8 mouse cellular contexts compared by ENCODE assay signal in genomic region chr7:12961511-12962141, GRCm38 (mm10). TPM values are rescaled to one million over a fixed set of nuclear protein-coding genes. Genes with fewer than 3 reads are reported as not detected.
DNase-seq lines count a peak whose midpoint lies in the region; ATAC-seq and TF ChIP-seq lines count a peak whose summit lies in the region.

No protein-coding gene starts in this region.

- TF ChIP-seq CTCF in E14TG2a.4 (conservative IDR thresholded peaks at IDR 0.05; ENCODE audit: low read length), result no peak
- TF ChIP-seq CTCF in brain, embryonic 14.5 days (IDR thresholded peaks at IDR 0.05; ENCODE audit: borderline replicate concordance, extremely low read depth, insufficient read depth, insufficient read length), result no peak
- TF ChIP-seq CTCF in lung, embryonic 14.5 days (IDR thresholded peaks at IDR 0.05; ENCODE audit: low read depth), result no peak
- no peak for TF ChIP-seq CTCF in thymus, adult 2 months (IDR thresholded peaks at IDR 0.05; ENCODE audit: borderline replicate concordance, control insufficient read depth, extremely low read depth, insufficient read depth, low read length, poor library complexity)

- no peaks in the 10 kb centered on the region for H3K9me3 ChIP-seq in E14TG2a.4 (ENCODE audit: low read length)
- no peaks in the 10 kb centered on the region for H3K9me3 ChIP-seq in forebrain, embryonic 11.5 days (ENCODE audit: control insufficient read depth, low read length)
- H3K9me3 ChIP-seq in lung, embryonic 14.5 days (ENCODE audit: low read depth, low read length), result no peaks in the 10 kb centered on the region
- no peaks in the 10 kb centered on the region for H3K9me3 ChIP-seq in neural tube, embryonic 15.5 days (replicated peaks)

- no peak; the same call in 1 of the 2 replicates for TF ChIP-seq POLR2A in brain, embryonic 14.5 days (IDR thresholded peaks at IDR 0.05; ENCODE audit: borderline replicate concordance, extremely low read depth, insufficient read depth, insufficient read length, poor library complexity, severe bottlenecking)
- TF ChIP-seq POLR2A in thymus, adult 2 months (IDR thresholded peaks at IDR 0.05; ENCODE audit: control insufficient read depth, extremely low read depth, insufficient read depth, low read length, poor library complexity), result no peak

- peak; percentile 74 for ATAC-seq in forebrain, embryonic 11.5 days (replicated peaks; ENCODE audit: low FRiP score)
- peak; percentile 67 for ATAC-seq in lung, embryonic 14.5 days (ENCODE audit: insufficient read depth)
- peak; percentile 74 for ATAC-seq in neural tube, embryonic 15.5 days (ENCODE audit: low FRiP score)

- H3K36me3 ChIP-seq in E14TG2a.4 (ENCODE audit: insufficient read depth, low read length), result no peaks in the 10 kb centered on the region
- no peaks in the 10 kb centered on the region for H3K36me3 ChIP-seq in forebrain, embryonic 11.5 days (ENCODE audit: control insufficient read depth, insufficient read depth, low read length)
- no peaks in the 10 kb centered on the region for H3K36me3 ChIP-seq in lung, embryonic 14.5 days (ENCODE audit: insufficient read depth)
- H3K36me3 ChIP-seq in neural tube, embryonic 15.5 days, result no peaks in the 10 kb centered on the region
- H3K36me3 ChIP-seq in thymus, adult 2 months (ENCODE audit: control insufficient read depth, insufficient read depth, low read length), result no peaks in the 10 kb centered on the region

- peak overlapping the region; percentile 70 for H3K4me3 ChIP-seq in E14TG2a.4 (replicated peaks; ENCODE audit: low read length)
- peak overlapping the region; percentile 43 for H3K4me3 ChIP-seq in forebrain, embryonic 11.5 days (ENCODE audit: low read depth, low read length)
- H3K4me3 ChIP-seq in lung, embryonic 14.5 days (ENCODE audit: low read depth, low read length), result peak overlapping the region; percentile 43
- H3K4me3 ChIP-seq in neural tube, embryonic 15.5 days (replicated peaks), result peak overlapping the region; percentile 53
- H3K4me3 ChIP-seq in thymus, adult 2 months (ENCODE audit: control insufficient read depth, insufficient read depth, low read length), result peak overlapping the region; percentile 84

- DNase-seq in brain, embryonic 14.5 days (ENCODE audit: low read depth), result peak; percentile 96
- DNase-seq in forebrain, embryonic 11.5 days (ENCODE audit: low spot score), result peak; percentile 73
- DNase-seq in heart, postnatal 14 days, result peak; percentile 32 to 58
- peak; percentile 48 to 68 for DNase-seq in kidney, postnatal 4 days
- DNase-seq in lung, embryonic 14.5 days, result peak; percentile 87
- DNase-seq in thymus, adult 2 months, result peak; percentile 69

- peak overlapping the region; percentile 53 for H3K4me2 ChIP-seq in forebrain, embryonic 11.5 days (ENCODE audit: low read depth, low read length, severe bottlenecking)
- H3K4me2 ChIP-seq in lung, embryonic 14.5 days, result peak overlapping the region; percentile 68
- H3K4me2 ChIP-seq in neural tube, embryonic 15.5 days, result peak overlapping the region; percentile 70

- peak overlapping the region; percentile 73 for H3K9ac ChIP-seq in forebrain, embryonic 11.5 days (ENCODE audit: low read length)
- H3K9ac ChIP-seq in lung, embryonic 14.5 days, result peak overlapping the region; percentile 71
- H3K9ac ChIP-seq in neural tube, embryonic 15.5 days (replicated peaks), result peak overlapping the region; percentile 66

- intact Hi-C loops in heart, postnatal 14 days (cut with DNase I), result loop anchor here (5.0 kb wide), 1 partner anchor 39 kb away; the partner anchor contains the start of gene Rps5

- no peaks in the 10 kb centered on the region for H3K27me3 ChIP-seq in E14TG2a.4 (ENCODE audit: insufficient read depth, low read length)
- no peaks in the 10 kb centered on the region for H3K27me3 ChIP-seq in forebrain, embryonic 11.5 days (ENCODE audit: control insufficient read depth, insufficient read depth, low read length)
- no peaks in the 10 kb centered on the region for H3K27me3 ChIP-seq in lung, embryonic 14.5 days (ENCODE audit: insufficient read depth, low read length)
- no peaks in the 10 kb centered on the region for H3K27me3 ChIP-seq in neural tube, embryonic 15.5 days (replicated peaks)
- no peaks in the 10 kb centered on the region for H3K27me3 ChIP-seq in thymus, adult 2 months (ENCODE audit: control insufficient read depth, insufficient read depth, low read length)

- WGBS in forebrain, embryonic 11.5 days, result 4% methylated on average over 29 of the region's 29 CpGs
- 3% methylated on average over 29 of the region's 29 CpGs for WGBS in lung, embryonic 14.5 days
- 1% methylated on average over 29 of the region's 29 CpGs for WGBS in neural tube, embryonic 15.5 days
- WGBS in thymus, adult 2 months, result under 1% methylated on average over 29 of the region's 29 CpGs

- H3K27ac ChIP-seq in forebrain, embryonic 11.5 days (ENCODE audit: low read depth, low read length), result peak overlapping the region; percentile 65
- peak overlapping the region; percentile 88 for H3K27ac ChIP-seq in lung, embryonic 14.5 days (ENCODE audit: low read depth)
- peak overlapping the region; percentile 89 for H3K27ac ChIP-seq in neural tube, embryonic 15.5 days (replicated peaks)
- peak overlapping the region; percentile 91 for H3K27ac ChIP-seq in thymus, adult 2 months (ENCODE audit: control insufficient read depth, insufficient read depth, low read length)

- H3K4me1 ChIP-seq in E14TG2a.4 (replicated peaks; ENCODE audit: low read depth, low read length), result peaks cover 54% of the 10 kb centered on the region
- H3K4me1 ChIP-seq in forebrain, embryonic 11.5 days (replicated peaks; ENCODE audit: control insufficient read depth, insufficient read depth, low read length), result no peaks in the 10 kb centered on the region
- peaks cover 3% of the 10 kb centered on the region; the same call in 1 of the 2 replicates for H3K4me1 ChIP-seq in lung, embryonic 14.5 days (ENCODE audit: insufficient read depth)
- peaks cover 24% of the 10 kb centered on the region for H3K4me1 ChIP-seq in neural tube, embryonic 15.5 days
- peaks cover 18% of the 10 kb centered on the region for H3K4me1 ChIP-seq in thymus, adult 2 months (replicated peaks; ENCODE audit: control insufficient read depth, insufficient read depth, low read length)

RNA-seq across cellular contexts. Expression of gene Zfp324, which starts 4.0 kb away (rescaled TPM):
- 14.1 and 16.1 TPM in 2 replicates for polyA plus RNA-seq in brain, embryonic 14.5 days (2012; rRNA removed)
- polyA plus RNA-seq in forebrain, embryonic 11.5 days (2014; fragmentation: Nextera tagmentation; extraction: Ambion mirVana), result 10.8 and 11.2 TPM in 2 replicates
- 1 to 10 TPM; 4.1 to 4.5 TPM for total RNA-seq in heart, postnatal 14 days (2021)
- polyA plus RNA-seq in lung, embryonic 14.5 days (2014; fragmentation: Nextera tagmentation; extraction: Ambion mirVana), result 9.6 and 11.1 TPM in 2 replicates
- 13.1 and 13.3 TPM in 2 replicates for polyA plus RNA-seq in neural tube, embryonic 15.5 days (2015; fragmentation: Nextera tagmentation; extraction: Ambion mirVana)
- 8.7 and 9.3 TPM in 2 replicates for polyA plus RNA-seq in thymus, adult 2 months (2012; rRNA removed)

RNA-seq across cellular contexts. Expression of gene Zfp446, which starts 16.0 kb away (rescaled TPM):
- polyA plus RNA-seq in brain, embryonic 14.5 days (2012; rRNA removed), result 14.2 and 16.5 TPM in 2 replicates
- polyA plus RNA-seq in forebrain, embryonic 11.5 days (2014; fragmentation: Nextera tagmentation; extraction: Ambion mirVana), result 12.8 and 14.6 TPM in 2 replicates
- 1 to 10 TPM; 2.6 to 3.3 TPM for total RNA-seq in heart, postnatal 14 days (2021)
- polyA plus RNA-seq in lung, embryonic 14.5 days (2014; fragmentation: Nextera tagmentation; extraction: Ambion mirVana), result 8.1 TPM in 2 replicates
- polyA plus RNA-seq in neural tube, embryonic 15.5 days (2015; fragmentation: Nextera tagmentation; extraction: Ambion mirVana), result 9.1 and 10.3 TPM in 2 replicates
- 10.8 and 11.4 TPM in 2 replicates for polyA plus RNA-seq in thymus, adult 2 months (2012; rRNA removed)

RNA-seq across cellular contexts. Expression of gene Rnf225, which starts 34.4 kb away (rescaled TPM):
- polyA plus RNA-seq in brain, embryonic 14.5 days (2012; rRNA removed), result 2.6 and 3.3 TPM in 2 replicates
- polyA plus RNA-seq in forebrain, embryonic 11.5 days (2014; fragmentation: Nextera tagmentation; extraction: Ambion mirVana), result 1.3 and 1.6 TPM in 2 replicates
- total RNA-seq in heart, postnatal 14 days (2021), result under 1 TPM; 0.22 to 0.29 TPM
- 0.73 and 0.97 TPM in 2 replicates for polyA plus RNA-seq in lung, embryonic 14.5 days (2014; fragmentation: Nextera tagmentation; extraction: Ambion mirVana)
- polyA plus RNA-seq in neural tube, embryonic 15.5 days (2015; fragmentation: Nextera tagmentation; extraction: Ambion mirVana), result 0.96 and 1.1 TPM in 2 replicates
- polyA plus RNA-seq in thymus, adult 2 months (2012; rRNA removed), result 1.0 and 1.8 TPM in 2 replicates

RNA-seq across cellular contexts. Expression of gene Slc27a5, which starts 36.4 kb away (rescaled TPM):
- polyA plus RNA-seq in brain, embryonic 14.5 days (2012; rRNA removed), result 0.75 and 1.9 TPM in 2 replicates
- 0.13 TPM in 1 of 2 replicates, not detected in the other for polyA plus RNA-seq in forebrain, embryonic 11.5 days (2014; fragmentation: Nextera tagmentation; extraction: Ambion mirVana)
- not detected for total RNA-seq in heart, postnatal 14 days (2021)
- polyA plus RNA-seq in lung, embryonic 14.5 days (2014; fragmentation: Nextera tagmentation; extraction: Ambion mirVana), result not detected in 2 replicates
- 0.49 and 0.68 TPM in 2 replicates for polyA plus RNA-seq in neural tube, embryonic 15.5 days (2015; fragmentation: Nextera tagmentation; extraction: Ambion mirVana)
- 0.89 and 3.0 TPM in 2 replicates for polyA plus RNA-seq in thymus, adult 2 months (2012; rRNA removed)

RNA-seq across cellular contexts. Expression of gene Trim28, which starts 37.3 kb away (rescaled TPM):
- polyA plus RNA-seq in brain, embryonic 14.5 days (2012; rRNA removed), result 585 and 651 TPM in 2 replicates
- polyA plus RNA-seq in forebrain, embryonic 11.5 days (2014; fragmentation: Nextera tagmentation; extraction: Ambion mirVana), result 507 and 586 TPM in 2 replicates
- total RNA-seq in heart, postnatal 14 days (2021), result 100 to 1,000 TPM; 115 TPM
- polyA plus RNA-seq in lung, embryonic 14.5 days (2014; fragmentation: Nextera tagmentation; extraction: Ambion mirVana), result 458 and 511 TPM in 2 replicates
- polyA plus RNA-seq in neural tube, embryonic 15.5 days (2015; fragmentation: Nextera tagmentation; extraction: Ambion mirVana), result 202 and 224 TPM in 2 replicates
- polyA plus RNA-seq in thymus, adult 2 months (2012; rRNA removed), result 902 and 905 TPM in 2 replicates

Comparison
In these comparisons a context has a peak if more than half of its experiments do, and no peak if none do; other contexts are left out.
1. Peak in every context shown above with its lines: DNase-seq, ATAC-seq, H3K4me3 ChIP-seq and H3K27ac ChIP-seq.
2. DNase-seq: peak in every context shown above with its lines; median percentile 96 in brain, embryonic 14.5 days; 87 in lung, embryonic 14.5 days; 73 in forebrain, embryonic 11.5 days; 69 in thymus, adult 2 months; 58 in kidney, postnatal 4 days; 45 in heart, postnatal 14 days.